Mouse (Mus musculus): ENCODE data around the gene Zfp804a. TPM values are rescaled to one million over a fixed set of nuclear protein-coding genes. Genes with fewer than 3 reads are reported as not detected.

Gene Zfp804a
- total and polyA plus RNA-seq, 3 experiments = not detected

DNA sequence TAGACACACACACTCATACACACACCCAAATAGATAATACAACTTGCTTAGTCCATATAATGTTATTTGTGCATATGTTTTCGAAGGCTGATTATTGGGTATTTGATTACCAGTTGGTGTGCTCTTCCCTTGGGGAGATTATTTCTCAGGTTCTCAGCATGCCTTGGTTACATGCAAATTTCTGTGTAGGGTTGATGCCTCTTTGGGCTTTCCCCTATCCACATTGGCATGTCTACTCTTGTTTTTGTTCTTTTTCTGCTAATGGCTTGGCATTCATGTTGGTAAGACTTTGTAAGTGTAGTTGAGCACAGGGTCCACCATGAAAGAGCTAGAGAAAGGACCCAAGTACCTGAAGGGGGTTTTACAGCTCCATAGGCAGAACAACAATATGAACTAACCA lies 14.9 kb downstream of the Zfp804a start:
- no peaks in the 10 kb centered on the region for H3K9me3 ChIP-seq (replicated peaks; ENCODE audit: low read length)
- TF ChIP-seq MAZ (IDR thresholded peaks at IDR 0.05; ENCODE audit: low read depth, low read length) (no peak), PAX5 (IDR thresholded peaks at IDR 0.05; ENCODE audit: low read length) (no peak), IRF4 (IDR thresholded peaks at IDR 0.05; ENCODE audit: low read depth, low read length) (peak; percentile 24; the same call in 1 of the 2 replicates), POLR2AphosphoS2 (IDR thresholded peaks at IDR 0.05; ENCODE audit: low read depth, low read length) (no peak), ZMIZ1 (IDR thresholded peaks at IDR 0.05; ENCODE audit: low read depth, low read length) (no peak), MAX (IDR thresholded peaks at IDR 0.05; ENCODE audit: low read length) (0 out of 2 replicates have a peak, but pooled peaks have one; percentile 14), TCF12 (IDR thresholded peaks at IDR 0.05; ENCODE audit: low read depth, low read length) (peak; percentile 13; the same call in 1 of the 2 replicates), RAD21 (IDR thresholded peaks at IDR 0.05; ENCODE audit: low read depth, low read length) (no peak), CHD1 (IDR thresholded peaks at IDR 0.05; ENCODE audit: low read depth, low read length) (peak; percentile 97), JUN (IDR thresholded peaks at IDR 0.05; ENCODE audit: insufficient read depth, low read depth, low read length) (no peak), ZNF384 (IDR thresholded peaks at IDR 0.05; ENCODE audit: low read depth, low read length) (no peak), EP300 (IDR thresholded peaks at IDR 0.05; ENCODE audit: low read length) (peak; percentile 66), MEF2A (IDR thresholded peaks at IDR 0.05; ENCODE audit: borderline replicate concordance, low read depth, low read length) (0 out of 2 replicates have a peak, but pooled peaks have one; percentile 40), ELF1 (IDR thresholded peaks at IDR 0.05; ENCODE audit: low read depth, low read length) (no peak), CTCF (conservative IDR thresholded peaks at IDR 0.05 in 1 of 2, IDR thresholded peaks at IDR 0.05 in 1 of 2; ENCODE audit: low read depth in 2 of 2, low read length in 2 of 2) (no peak), NELFE (IDR thresholded peaks at IDR 0.05; ENCODE audit: low read depth, low read length) (no peak), CHD2 (IDR thresholded peaks at IDR 0.05; ENCODE audit: low read length) (no peak), BHLHE40 (IDR thresholded peaks at IDR 0.05; ENCODE audit: low read depth, low read length) (peak; percentile 52; the same call in 1 of the 2 replicates)
- no peaks in the 10 kb centered on the region for H3K79me2 ChIP-seq (replicated peaks; ENCODE audit: control insufficient read depth, extremely low read depth, insufficient read depth, poor library complexity, severe bottlenecking)
- dilution Hi-C loops (cut with MboI; ENCODE audit: extremely low pct_ligation_motif_present, extremely low pct_unique_long_range_greater_than_20kb, low sequenced_read_pairs) = no loop called here
- H3K4me1 ChIP-seq (ENCODE audit: control insufficient read depth in 1 of 2, insufficient read depth in 2 of 2) = peaks cover 3 to 11% of the 10 kb centered on the region in 2 experiments
- no peak overlapping the region for H3K4me2 ChIP-seq (ENCODE audit: insufficient read depth, low read depth, poor library complexity, severe bottlenecking)
- H3K36me3 ChIP-seq (replicated peaks in 1 of 2; ENCODE audit: control insufficient read depth in 1 of 2, insufficient read depth in 1 of 2, low read length in 1 of 2) = no peaks in the 10 kb centered on the region
- H3K9ac ChIP-seq (ENCODE audit: insufficient read depth, low read depth) = no peak overlapping the region
- peak; percentile 48 for DNase-seq (ENCODE audit: extremely low read depth)
- H3K27ac ChIP-seq (ENCODE audit: insufficient read depth, low read depth) = peak overlapping the region; percentile 40; the same call in 1 of the 2 replicates
- in situ Hi-C loops (cut with MboI; ENCODE audit: low pct_ligation_motif_present, low pct_unique_long_range_greater_than_20kb, low sequenced_read_pairs) = no loop called here
- H3K27me3 ChIP-seq (replicated peaks) = no peaks in the 10 kb centered on the region
- no peak overlapping the region for H3K4me3 ChIP-seq (replicated peaks in 1 of 3; ENCODE audit: low read depth in 2 of 3, low read length in 2 of 3, poor library complexity in 1 of 3)

DNA sequence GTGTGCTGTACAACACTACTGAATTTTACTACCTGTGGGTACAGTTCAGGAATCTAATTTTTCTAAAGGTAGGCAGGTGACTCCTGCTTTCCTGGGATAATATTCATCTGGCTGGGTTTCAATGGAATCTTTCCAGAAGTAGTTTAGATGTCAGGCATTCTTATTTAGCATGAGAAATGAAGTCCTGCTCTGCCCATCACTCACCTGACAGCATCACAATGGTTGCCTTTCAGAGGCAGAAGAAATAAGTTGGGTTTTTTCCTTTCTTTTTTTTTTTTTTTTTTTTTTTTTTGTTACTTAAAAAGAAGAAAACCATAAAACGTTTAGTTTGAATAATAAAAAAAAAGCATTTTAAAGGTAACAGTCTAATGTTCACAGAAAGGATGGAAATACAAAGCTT lies 16.1 kb downstream of the Zfp804a start:
- Histone ChIP-seq H3K27ac (ENCODE audit: insufficient read depth, low read depth) (no peak overlapping the region), H3K36me3 (replicated peaks in 1 of 2; ENCODE audit: control insufficient read depth in 1 of 2, insufficient read depth in 1 of 2, low read length in 1 of 2) (no peaks in the 10 kb centered on the region), H3K79me2 (replicated peaks; ENCODE audit: control insufficient read depth, extremely low read depth, insufficient read depth, poor library complexity, severe bottlenecking) (no peaks in the 10 kb centered on the region), H3K9ac (ENCODE audit: insufficient read depth, low read depth) (no peak overlapping the region), H3K4me1 (ENCODE audit: control insufficient read depth in 1 of 2, insufficient read depth in 2 of 2) (peaks cover 3 to 11% of the 10 kb centered on the region in 2 experiments), H3K4me3 (replicated peaks in 1 of 3; ENCODE audit: low read depth in 2 of 3, low read length in 2 of 3, poor library complexity in 1 of 3) (no peak overlapping the region), H3K27me3 (replicated peaks) (no peaks in the 10 kb centered on the region), H3K9me3 (replicated peaks; ENCODE audit: low read length) (no peaks in the 10 kb centered on the region), H3K4me2 (ENCODE audit: insufficient read depth, low read depth, poor library complexity, severe bottlenecking) (no peak overlapping the region)
- dilution Hi-C loops (cut with MboI; ENCODE audit: extremely low pct_ligation_motif_present, extremely low pct_unique_long_range_greater_than_20kb, low sequenced_read_pairs) = no loop called here
- DNase-seq (ENCODE audit: extremely low read depth) = no peak
- in situ Hi-C loops (cut with MboI; ENCODE audit: low pct_ligation_motif_present, low pct_unique_long_range_greater_than_20kb, low sequenced_read_pairs) = no loop called here
- no peak for TF ChIP-seq TBP (conservative IDR thresholded peaks at IDR 0.05; ENCODE audit: low read depth, low read length)
- no peak for TF ChIP-seq ZKSCAN1 (IDR thresholded peaks at IDR 0.05; ENCODE audit: borderline replicate concordance, low read depth, low read length)
- TF ChIP-seq ZC3H11A (IDR thresholded peaks at IDR 0.05; ENCODE audit: low read depth, low read length) = no peak
- no peak for TF ChIP-seq KAT2A (IDR thresholded peaks at IDR 0.05; ENCODE audit: insufficient replicate concordance, low read length)
- no peak for TF ChIP-seq MEF2A (IDR thresholded peaks at IDR 0.05; ENCODE audit: borderline replicate concordance, low read depth, low read length)
- TF ChIP-seq RCOR1 (conservative IDR thresholded peaks at IDR 0.05; ENCODE audit: low read depth, low read length) = no peak
- no peak for TF ChIP-seq ZNF384 (IDR thresholded peaks at IDR 0.05; ENCODE audit: low read depth, low read length)
- no peak for TF ChIP-seq JUND (conservative IDR thresholded peaks at IDR 0.05; ENCODE audit: low read depth, low read length)
- TF ChIP-seq E2F4 (IDR thresholded peaks at IDR 0.05; ENCODE audit: insufficient replicate concordance, low read depth, low read length) = no peak
- TF ChIP-seq SIN3A (IDR thresholded peaks at IDR 0.05; ENCODE audit: low read length) = no peak
- TF ChIP-seq POLR2A (IDR thresholded peaks at IDR 0.05; ENCODE audit: low read depth, low read length) = no peak
- no peak for TF ChIP-seq RAD21 (IDR thresholded peaks at IDR 0.05; ENCODE audit: low read depth, low read length)
- no peak for TF ChIP-seq CHD2 (IDR thresholded peaks at IDR 0.05; ENCODE audit: low read length)
- no peak for TF ChIP-seq ELF1 (IDR thresholded peaks at IDR 0.05; ENCODE audit: low read depth, low read length)
- no peak for TF ChIP-seq GABPA (IDR thresholded peaks at IDR 0.05; ENCODE audit: insufficient replicate concordance, low read depth, low read length)

Measured in CH12.LX (cell line).